Mouse (Mus musculus) yolk sac, embryonic 10.5 days (tissue): ENCODE data around the gene Ahnak.
A peak's percentile ranks its signal among the peaks of the same experiment; 100 is the strongest.
"Not testable (repeated sequence)": the region's sequence is repeated elsewhere in the genome, so short reads cannot be mapped to it uniquely, and the experiment has no call there.

Experiments used
- DNase-seq: peaks from one replicate; pipeline ENCODE4 v3.0.0-alpha.2; 2017; ENCODE audit warnings: low spot score

Gene Ahnak

GRCm38 (mm10) chr19:9067292-9067691 is 78.2 kb downstream of the Ahnak start:
- no peak for DNase-seq

- no peak for DNase-seq
These were observed 80.7 kb downstream of the Ahnak start for GRCm38 (mm10) chr19:9069687-9070307.

GRCm38 (mm10) chr19:9070316-9070715 is 81.2 kb downstream of the Ahnak start:
- no peak for DNase-seq

- no peak for DNase-seq
These were observed 82.5 kb downstream of the Ahnak start for GRCm38 (mm10) chr19:9071456-9072156.

GRCm38 (mm10) chr19:9072157-9072530 is 83.1 kb downstream of the Ahnak start:
- DNase-seq: no peak

- no peak for DNase-seq
These were observed 84.8 kb downstream of the Ahnak start for GRCm38 (mm10) chr19:9073776-9074411.

- no peak for DNase-seq
These were observed 85.3 kb downstream of the Ahnak start for GRCm38 (mm10) chr19:9074424-9074823.

GRCm38 (mm10) chr19:9075558-9075957 is 86.5 kb downstream of the Ahnak start:
- DNase-seq: no peak

- DNase-seq: no peak
These were observed 87.0 kb downstream of the Ahnak start for GRCm38 (mm10) chr19:9076035-9076434.

GRCm38 (mm10) chr19:9076982-9077660 is 88.0 kb downstream of the Ahnak start:
- no peak for DNase-seq

- DNase-seq: peak; percentile 61
These were observed 90.8 kb downstream of the Ahnak start for GRCm38 (mm10) chr19:9079916-9080315.

GRCm38 (mm10) chr19:9081311-9082190 is 92.5 kb downstream of the Ahnak start:
- peak; percentile 38 for DNase-seq

GRCm38 (mm10) chr19:9082191-9083009 is 93.3 kb downstream of the Ahnak start:
- peak; percentile 79 for DNase-seq

GRCm38 (mm10) chr19:9083010-9083355 is 93.9 kb downstream of the Ahnak start:
- no peak for DNase-seq

- not testable (repeated sequence) for DNase-seq
These were observed 94.8 kb downstream of the Ahnak start for GRCm38 (mm10) chr19:9083892-9084291.

GRCm38 (mm10) chr19:9087821-9088220 is 98.7 kb downstream of the Ahnak start, which contains the start of gene Scgb1a1:
Scgb1a1 (minus strand) TSS chr19:9087958.
- no peak for DNase-seq

GRCm38 (mm10) chr19:9090191-9090590 is 101.1 kb downstream of the Ahnak start:
- no peak for DNase-seq

GRCm38 (mm10) chr19:9090709-9091108 is 101.6 kb downstream of the Ahnak start:
- DNase-seq: no peak

- no peak for DNase-seq
These were observed 106.0 kb downstream of the Ahnak start for GRCm38 (mm10) chr19:9095111-9095510.

GRCm38 (mm10) chr19:9097441-9097840 is 108.4 kb downstream of the Ahnak start:
- no peak for DNase-seq

- DNase-seq: no peak
These were observed 110.7 kb downstream of the Ahnak start for GRCm38 (mm10) chr19:9099751-9100150.
